Mouse (Mus musculus) cerebellum, adult 11-12 months (tissue): ENCODE results near the gene Clrn2.

Source experiments
- DNase-seq: peaks from one replicate; pipeline ENCODE4 v3.0.0; 2022

Clrn2 gene

DNA sequence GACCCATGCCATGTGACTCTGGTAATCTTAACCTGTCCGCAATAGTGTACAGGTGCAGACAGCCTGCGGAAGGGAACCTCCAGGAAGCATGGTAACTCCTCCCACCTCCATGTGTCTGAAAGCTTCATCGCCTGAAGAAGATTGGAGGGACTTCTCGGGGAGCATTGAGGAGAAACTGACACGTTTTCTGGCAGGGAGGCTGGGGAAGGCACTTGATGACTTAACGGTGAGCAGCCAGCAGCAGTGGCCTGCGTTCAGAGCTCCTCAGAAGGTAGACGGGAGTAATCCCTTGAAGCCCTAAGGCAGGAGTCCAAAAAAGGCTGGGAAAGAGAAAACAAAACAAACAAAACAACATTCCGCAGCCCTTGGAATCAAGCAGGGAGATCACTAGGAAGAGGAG, 905 bp downstream of the Clrn2 start:
- no peak for DNase-seq

DNA sequence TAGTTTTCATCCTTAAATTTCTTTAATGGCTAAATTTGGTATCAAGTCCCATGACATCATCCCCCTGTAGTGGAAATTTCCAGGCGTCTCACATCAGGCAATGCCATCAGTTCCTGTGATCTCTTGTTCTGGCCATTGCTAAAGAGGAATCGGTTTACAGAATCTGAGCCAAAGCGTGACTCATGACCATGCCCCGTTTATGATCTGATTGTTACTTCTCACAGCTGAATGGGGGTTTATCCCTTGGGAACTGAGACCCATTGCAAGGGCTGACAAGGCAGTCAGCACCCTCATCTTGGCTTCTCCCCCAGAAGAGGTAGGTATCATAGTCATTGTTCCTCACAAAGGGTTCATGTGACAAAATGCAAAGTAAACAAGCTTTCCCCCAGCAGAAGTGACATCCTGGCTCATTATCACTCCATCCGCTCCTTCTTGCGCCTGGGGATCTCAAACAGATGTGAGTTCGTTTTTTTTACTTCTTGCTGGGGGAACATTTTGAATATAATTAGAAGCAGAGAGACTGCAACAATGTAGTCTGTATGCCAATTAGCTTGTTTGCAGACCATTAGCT, 19.4 kb downstream of the Clrn2 start:
- no peak for DNase-seq

DNA sequence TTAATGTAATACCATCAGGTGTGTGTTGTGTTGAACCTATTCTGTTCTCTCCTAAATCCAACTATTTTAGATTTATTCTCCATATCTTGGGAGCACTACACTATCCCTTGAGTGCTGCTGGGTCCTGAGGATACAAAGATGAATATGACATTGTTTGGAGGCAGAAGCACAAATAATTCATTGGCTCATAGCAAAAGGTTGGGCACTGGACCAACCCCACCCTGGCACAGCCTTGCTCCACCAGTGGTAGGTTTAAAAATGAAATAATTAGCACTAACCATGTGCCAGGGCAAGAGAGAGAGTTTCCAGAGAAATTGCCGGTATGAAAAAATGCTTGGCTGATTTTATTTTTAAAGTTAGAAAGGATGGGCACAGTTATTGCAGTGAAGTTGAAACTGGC, 20.0 kb downstream of the Clrn2 start:
- no peak for DNase-seq

DNA sequence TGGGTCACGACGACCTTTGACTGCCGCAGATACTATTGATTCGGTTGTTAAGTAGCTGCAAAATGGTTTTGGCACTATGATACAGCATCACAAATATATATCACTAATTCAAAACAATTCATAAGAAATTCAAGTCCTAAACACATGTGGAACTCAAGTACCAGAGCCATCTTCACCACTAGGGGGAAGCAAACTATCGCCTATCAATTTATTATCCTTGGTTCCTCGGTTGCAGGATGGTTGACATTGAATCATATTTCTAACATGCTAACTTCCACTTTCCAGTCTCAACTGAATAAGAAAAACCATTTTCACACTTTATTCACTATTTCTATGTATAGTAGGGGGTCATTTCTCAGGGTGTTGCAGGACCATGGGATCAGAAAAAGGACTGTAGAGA, 20.7 kb downstream of the Clrn2 start:
- no peak for DNase-seq

DNA sequence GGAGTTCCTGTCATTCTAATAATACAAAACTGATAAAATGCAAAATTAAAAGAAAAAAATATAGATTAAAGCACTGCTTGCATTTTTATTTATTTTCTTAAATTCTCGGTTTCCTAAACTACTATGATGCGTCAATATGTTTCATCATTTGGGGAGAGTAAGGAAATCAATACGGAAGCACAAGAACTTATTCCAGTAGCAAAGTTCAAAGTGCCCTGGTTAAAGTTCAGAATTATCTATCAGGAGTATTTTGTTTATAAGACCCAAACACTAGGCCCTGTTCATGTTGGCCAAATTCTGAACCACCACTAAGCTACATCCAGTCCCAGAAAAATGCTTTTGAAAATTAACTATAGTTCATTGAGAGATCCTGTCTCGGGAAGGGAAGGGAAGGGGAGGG, 21.2 kb downstream of the Clrn2 start:
- DNase-seq = no peak

DNA sequence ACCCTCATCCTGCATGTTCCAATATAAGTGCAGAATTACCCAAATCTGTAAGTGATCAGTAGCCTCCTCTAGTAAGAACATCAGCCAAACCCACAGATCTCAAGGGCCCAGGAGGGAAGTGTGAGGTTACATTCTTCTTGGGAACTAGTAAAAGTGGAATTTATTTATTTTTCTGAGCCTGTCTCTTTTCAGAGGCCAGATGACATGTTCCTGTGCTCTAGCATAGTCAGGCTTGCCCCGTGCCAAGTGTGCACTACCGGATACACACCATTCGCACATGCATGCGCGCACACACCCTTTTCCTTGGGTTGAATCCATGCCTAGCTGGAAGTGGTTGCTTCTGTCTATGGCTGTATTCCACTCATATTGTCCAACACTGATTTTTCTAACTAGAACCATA, 22.2 kb downstream of the Clrn2 start:
- no peak for DNase-seq

DNA sequence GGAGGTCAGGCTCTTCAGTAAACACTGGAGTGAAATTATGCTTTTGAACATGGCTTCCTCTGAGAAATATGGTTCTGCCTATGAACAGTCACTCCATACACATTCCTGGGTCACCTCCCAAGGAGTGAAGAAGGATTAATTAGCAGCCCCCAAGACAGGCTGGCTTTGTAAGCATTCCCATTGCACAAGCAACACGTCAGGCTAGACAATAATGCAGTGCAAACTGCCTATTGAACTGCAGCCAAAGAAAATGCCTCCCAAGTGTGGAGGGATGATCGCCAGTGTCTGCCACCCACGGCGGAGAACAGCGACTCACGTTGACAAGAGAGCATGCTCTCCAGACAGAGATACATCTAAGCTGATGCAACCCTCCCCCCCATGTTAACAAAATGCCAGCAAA, 22.7 kb downstream of the Clrn2 start:
- no peak for DNase-seq

DNA sequence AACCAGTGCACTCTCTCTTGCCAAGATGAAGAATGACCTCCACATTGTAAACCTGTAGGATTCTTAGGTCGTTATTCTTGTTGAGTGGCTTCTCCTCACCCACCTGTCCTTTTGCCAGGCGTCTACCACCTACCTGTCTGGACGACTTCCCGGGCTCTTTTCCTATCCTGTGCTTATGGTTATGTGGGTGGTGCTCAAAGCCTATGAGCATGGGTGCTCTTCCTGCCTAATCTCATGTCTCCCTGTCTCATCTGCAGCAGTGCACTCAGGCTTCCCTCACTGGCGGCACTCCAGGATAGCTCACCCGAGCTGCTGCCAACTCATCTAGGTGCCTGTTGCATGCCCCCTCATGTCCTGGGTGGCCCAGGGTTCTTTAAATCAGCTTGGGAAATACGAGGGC, 24.1 kb downstream of the Clrn2 start:
- DNase-seq = no peak

DNA sequence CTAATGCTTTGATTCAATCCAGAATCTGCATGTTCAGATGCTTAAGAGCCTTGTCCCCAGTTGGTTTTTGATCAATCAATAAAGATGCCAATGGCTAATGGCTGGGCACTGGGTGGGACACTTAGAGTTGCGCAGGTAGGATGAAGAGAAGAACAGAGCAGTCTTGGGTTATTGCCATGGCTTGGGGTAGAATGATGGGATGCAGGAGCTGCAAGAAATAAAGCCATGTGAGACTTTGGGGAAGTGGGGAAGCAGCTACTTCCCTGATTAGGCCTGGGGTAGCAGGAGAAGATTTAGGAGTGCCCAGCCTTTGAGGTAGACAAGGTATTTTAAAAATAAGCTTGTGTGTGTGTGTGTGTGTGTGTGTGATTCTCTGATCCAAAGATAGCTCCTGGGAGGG, 26.5 kb downstream of the Clrn2 start:
- no peak for DNase-seq

DNA sequence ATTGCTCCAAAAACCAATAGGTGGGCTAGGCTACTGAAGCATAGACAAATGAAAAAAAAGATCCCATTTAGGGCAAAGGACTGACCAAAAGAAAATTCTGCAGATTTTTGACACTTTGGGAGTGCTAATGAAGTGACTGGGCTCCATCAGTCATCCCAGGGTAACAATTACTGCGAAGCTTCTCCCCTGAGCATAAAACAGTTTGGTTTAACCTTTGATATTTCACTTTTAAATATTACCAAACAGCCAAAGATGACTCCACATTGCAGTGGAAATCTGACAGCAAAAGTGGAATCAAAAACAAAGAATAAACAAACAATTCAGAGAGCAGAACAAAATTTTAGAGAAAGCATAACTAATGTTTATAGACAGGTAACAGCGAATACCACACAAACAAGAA, 27.6 kb downstream of the Clrn2 start:
- DNase-seq = no peak

DNA sequence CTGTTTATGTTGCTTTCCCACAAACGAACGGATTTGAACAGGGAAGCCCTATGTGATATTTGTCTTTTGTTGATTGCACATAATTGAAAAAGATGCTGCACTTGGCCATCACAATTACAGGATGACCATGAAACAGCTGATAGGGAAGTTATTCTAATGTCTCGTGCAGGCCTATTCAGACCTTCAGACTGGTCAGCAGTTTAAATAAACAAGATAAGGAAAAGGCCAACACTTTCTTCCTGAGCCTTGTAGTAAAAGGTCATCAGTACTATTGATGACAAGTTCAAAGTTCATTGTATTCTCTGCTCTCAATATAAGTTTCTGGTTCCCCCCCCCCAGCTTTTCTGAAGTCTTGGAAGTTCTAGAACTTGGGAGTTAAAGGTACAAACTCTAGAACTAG, 29.1 kb downstream of the Clrn2 start:
- no peak for DNase-seq

DNA sequence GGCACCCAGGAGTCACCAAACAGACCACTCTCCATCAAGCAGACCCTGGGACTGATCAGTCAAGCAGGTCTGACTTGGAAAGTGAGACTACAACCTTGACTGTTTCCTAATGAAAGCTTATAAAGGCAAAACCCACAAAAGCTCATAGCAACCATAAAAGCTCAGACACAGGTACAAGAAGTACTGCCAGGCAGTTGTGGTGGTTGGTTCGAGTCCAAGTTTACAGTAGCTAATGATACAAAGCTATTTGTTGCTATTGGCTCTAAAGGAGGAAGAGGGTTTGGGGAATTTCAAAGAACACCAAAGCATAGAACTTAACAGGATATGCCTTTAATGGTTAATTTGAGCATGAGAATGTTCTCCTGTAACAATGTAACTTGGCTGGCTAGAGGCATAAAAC, 30.1 kb downstream of the Clrn2 start:
- DNase-seq = no peak

DNA sequence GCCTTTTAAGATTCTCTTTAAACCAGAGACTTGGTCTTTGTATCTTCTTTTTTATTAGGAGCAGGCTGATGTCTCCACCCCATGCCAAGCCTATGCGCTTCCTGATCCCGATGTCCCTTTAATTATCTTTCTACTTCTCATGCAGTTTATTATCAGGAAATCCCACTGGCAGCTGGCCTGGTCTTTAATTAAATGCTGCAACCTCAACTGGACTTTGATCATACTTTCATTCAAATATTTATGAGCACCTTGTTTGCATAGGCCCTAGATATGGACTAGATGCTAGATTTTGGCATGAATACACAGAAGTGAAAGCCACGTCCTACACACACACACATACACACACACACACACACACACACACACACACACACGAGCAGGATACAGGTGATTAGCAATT, 38.2 kb downstream of the Clrn2 start:
- DNase-seq = no peak

DNA sequence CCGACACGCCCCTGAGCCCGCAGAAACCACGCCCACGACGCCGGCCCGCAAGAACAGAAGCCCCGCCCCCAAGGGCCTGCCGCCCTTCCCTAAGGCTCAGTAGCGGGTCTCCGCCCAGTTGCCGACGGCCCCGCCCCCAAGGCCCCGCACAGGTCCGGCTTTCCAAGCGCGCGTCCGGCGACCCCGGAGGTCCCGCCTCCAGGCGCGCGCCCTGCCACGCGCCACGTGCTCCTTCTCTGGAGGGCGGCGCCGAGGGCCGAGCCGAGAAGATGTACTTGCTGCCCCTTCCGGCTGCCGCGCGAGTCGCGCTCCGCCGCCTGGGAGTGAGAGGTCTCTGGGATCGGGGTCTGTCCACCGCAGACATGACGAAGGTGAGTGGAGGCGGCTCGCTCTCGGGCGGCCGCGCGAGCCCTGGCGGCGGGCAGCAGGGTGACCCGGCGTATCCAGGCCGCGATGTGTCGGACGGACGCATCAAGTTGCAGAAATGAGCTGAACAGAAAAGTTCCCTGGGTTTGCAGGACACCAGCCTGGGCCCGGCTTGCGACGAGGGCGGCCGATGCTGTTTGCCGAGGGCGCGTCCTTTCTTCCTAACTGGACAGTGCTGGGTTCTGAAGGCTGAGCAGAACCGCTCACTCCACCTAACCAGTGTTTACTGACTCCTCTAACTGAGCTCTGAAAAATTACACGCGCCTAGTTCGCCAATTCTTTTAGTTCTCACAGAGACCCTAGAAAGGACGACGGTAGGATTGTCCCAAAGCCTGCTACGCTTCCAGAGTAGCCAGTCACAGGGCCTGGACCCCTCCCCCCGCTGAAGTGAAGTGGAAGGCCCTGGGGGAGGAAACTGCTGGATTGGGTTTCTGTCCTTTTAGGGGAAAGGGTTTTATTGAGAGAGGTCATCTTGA, 39.9 kb downstream of the Clrn2 start, which contains the start of gene Lap3:
Lap3 (plus strand) TSS at position 184 of the 902 bp plus-strand sequence.
- peak; percentile 98 for DNase-seq

DNA sequence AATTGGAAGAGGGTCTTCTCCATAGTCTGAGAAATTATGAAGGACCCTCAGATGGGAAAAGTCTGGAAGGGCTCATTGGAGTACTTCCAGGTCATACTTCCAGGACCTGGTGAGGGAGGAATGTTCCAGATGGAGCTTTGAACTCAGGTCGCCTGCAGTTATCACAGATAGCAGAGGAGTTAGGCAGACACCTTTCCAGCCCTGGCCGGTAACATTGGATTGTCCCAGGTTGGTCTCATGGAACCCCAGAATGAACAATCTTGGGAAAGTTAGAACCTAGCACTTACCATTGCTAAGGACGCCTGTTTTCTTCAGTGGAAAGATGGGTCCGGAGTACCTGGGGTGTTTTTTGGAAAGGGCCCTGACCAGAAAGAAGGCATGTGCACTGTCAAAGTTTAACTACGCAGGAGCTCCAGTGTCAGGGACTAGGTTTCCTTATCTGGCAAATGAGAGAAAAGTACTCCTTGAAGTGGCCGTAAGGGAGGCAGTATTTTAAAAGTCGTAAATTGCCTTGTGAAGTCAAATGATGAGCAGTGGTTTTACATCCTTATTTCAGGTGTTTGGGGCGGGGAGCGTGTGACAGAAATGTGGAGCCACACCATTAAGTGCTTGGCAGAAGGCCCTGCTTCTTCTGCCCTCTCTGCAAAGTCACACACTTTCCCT, 40.7 kb downstream of the Clrn2 start:
- no peak for DNase-seq

DNA sequence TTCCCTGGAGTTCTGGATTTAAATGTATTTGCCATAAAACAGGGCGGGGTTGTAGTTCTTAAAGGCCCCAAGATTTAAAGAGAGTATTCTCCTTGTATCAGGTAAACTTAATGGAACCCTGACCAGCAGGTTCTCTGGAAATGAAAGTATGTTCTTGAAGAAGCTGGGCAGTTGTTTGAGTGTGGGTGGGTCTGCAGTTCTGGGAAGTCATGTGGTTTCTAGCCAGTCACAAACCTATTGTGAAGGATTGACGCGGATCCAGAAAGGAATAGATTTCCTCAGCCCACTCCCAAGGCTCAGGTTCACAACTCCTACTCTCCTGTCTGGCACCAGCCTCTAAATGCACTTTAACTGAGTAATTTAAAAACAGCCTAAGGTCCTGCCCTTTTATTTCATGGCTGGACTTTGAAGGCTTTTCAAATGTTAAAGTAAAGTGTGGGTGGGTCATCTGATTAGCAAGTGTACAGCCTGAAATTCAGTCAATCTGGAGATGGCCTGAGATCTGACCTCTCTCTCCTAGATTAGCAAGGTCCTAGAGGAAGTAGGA, 42.0 kb downstream of the Clrn2 start:
- DNase-seq = no peak

DNA sequence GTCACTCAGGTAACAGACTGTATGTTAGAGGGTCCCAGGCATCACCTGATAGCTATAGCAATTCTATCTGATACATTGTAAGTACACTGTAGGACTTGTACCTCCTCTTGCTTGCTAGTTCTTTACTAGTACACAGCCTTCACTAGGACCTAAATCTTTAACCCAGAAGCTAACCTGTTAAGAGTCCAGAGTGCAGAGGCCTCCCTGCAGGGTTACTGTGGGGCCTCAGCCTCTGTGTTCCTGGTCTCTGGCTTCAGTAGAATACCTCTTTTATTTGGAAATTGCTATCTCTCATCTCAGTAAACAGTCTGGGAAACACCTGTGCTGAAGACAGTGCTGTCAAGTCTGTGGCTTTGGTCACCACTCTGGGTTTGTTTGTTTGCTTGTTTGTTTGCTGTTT, 42.5 kb downstream of the Clrn2 start:
- no peak for DNase-seq

DNA sequence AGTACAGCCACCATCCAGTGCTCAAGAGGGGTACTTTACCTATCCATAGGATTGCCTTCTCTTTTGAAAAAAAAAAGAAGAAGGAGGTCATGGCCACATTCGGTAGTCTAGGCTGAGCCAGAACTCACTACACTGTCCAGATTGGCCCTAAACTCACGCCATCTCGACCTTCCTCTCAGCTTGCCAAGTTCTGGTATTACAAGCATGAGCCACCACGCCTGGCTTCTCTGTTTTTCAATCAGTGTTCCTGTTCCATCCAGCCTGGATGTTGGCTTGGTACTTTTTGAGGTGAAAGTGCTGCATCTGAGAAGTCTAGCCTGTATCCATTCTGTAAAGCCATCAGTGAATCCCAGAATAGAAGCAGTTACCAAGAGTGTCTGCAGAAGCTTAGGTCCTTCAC, 42.9 kb downstream of the Clrn2 start:
- no peak for DNase-seq

DNA sequence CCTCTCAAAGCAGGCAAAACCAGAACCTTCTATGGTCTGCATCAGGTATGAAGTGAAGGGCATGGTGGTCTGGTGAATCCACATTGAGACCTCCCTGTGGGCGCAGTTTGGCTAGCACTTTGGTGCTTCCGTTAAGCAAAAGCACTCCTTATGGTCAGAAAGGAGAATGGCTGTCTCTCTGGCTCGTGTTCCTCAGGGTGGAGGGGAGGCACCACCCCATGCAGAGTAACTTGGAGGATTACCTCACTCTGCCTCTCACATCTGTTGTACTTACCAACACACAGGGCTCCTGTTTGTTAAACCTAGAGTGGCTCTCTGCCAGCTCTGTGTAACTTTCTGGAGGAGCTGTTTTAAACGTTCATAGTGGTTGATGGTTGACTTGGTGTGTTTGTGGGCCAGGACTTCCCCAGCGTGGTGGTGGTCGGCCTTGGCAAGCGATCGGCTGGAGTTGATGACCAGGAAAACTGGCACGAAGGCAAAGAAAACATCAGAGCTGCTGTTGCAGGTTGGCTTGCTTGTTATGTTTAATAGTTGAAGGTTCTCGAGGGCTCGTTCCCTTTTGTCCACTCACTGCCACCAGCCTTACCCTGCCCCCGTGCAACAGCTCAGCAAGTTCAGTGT, 43.5 kb downstream of the Clrn2 start:
- DNase-seq = no peak

DNA sequence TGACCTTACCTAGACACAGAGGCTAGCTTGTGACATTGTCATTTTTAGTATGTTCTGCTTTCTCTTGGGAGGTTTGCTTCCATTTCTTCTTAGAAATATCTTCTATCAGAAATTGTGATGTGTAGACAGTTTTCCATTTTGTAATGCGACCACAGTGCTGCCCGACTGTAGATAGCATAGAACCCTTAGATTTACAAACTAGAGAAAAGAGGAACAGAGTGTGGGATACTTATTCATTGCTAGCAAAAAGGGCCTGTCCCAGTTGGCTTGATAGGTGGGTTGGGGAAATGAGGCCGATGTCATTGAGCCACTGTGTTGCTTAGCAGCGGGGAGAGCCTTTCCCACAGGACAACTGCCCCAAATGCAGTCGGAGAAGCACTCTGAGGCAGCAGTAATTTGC, 44.0 kb downstream of the Clrn2 start:
- no peak for DNase-seq

DNA sequence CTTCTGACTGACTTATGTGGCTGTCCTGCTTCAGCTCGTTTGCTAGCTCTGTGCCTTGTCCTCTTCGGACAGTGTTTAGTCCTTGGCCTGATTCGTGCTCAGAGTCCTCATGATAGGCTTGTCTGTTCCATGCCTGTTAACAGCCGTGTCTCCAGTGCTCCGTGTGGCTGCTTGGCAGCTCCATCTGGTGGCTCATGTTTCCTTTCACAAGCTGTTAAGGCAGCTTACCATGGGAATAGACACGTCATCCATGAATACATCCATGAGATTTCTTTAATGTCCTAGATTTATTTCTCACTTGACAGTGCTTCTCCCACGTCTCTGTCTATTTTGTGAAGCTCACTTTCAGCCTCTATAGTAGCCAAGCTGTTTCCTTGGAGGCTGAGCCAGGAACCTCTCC, 56.5 kb downstream of the Clrn2 start:
- no peak for DNase-seq

DNA sequence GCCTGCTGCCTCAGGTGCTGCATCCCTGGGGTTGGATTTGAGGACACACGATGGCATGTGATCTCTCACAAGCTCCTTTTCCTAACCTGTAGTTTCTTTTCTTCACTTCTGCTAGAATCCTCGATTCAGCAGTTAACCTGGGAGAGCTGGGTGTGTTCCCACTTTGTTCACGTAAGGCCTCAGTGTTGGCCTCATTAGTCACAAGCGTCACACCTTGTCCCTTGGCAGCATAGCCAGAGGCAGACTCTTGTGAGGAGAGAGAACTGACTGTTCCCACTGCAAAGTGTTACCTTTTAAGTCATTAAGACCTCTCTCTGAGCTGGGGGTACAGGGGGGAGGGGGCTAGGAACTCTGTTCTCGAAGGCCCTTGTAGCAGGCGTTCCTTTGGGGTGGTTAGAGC, 59.4 kb downstream of the Clrn2 start:
- DNase-seq = no peak

DNA sequence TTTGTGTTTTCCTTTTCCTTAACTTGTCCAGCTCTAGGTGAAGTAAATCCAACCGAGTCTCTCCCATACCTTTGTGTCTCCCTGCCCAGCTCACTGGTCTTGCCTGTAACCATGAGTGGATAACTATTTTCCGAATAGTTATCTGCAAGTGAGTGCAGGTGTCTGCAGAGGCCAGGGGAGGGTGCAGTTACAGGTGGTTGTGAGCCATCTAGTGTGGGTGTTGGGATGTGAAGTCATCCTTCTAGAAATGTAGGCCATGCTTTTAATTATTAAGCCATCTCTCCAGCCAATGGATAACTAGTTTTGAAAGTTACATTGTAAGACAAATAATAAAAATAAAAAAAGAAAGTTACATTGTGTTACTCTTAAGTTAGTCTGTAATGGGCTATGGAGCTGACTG, 60.0 kb downstream of the Clrn2 start:
- DNase-seq = no peak
